Mouse (Mus musculus) bone marrow macrophage, adult 2 months (primary cell): ENCODE data around the gene Rffl. TPM values are rescaled to one million over a fixed set of nuclear protein-coding genes. Genes with fewer than 3 reads are reported as not detected.
"Not testable (repeated sequence)": the region's sequence is repeated elsewhere in the genome, so short reads cannot be mapped to it uniquely, and the experiment has no call there.

Source experiments
- H3K27ac ChIP-seq: 2 replicates; pipeline ENCODE4 v1.5.1; 2012; ENCODE audit warnings: low read depth, low read length; ENCODE audit not compliant: insufficient read depth
- H3K4me1 ChIP-seq: 2 replicates; pipeline ENCODE4 v1.6.1; 2012; ENCODE audit warnings: low read length; ENCODE audit not compliant: control insufficient read depth, insufficient read depth
- H3K4me3 ChIP-seq: 2 replicates; pipeline ENCODE4 v1.5.1; 2012; ENCODE audit warnings: mild to moderate bottlenecking, low read length, moderate library complexity; ENCODE audit not compliant: insufficient read depth
- CTCF ChIP-seq: IDR thresholded peaks from 2 replicates; pipeline ENCODE4 v1.5.1; 2012; ENCODE audit warnings: low read depth, mild to moderate bottlenecking, low read length, moderate library complexity
- POLR2A ChIP-seq: IDR thresholded peaks from 2 replicates; pipeline ENCODE4 v1.6.1; 2012; ENCODE audit warnings: mild to moderate bottlenecking, low read depth, low read length, borderline replicate concordance
- polyA plus RNA-seq: library from polyadenylated mRNA; stranded (reverse); fragments of >200 nt; gene quantifications from 2 replicates; pipeline ENCODE4 v1.2.4, GENCODE M21; 2012; ENCODE audit not compliant: missing spikeins, insufficient read depth, insufficient read length

Gene Rffl
- polyA plus RNA-seq, 1 experiment: 12.7 TPM

DNA sequence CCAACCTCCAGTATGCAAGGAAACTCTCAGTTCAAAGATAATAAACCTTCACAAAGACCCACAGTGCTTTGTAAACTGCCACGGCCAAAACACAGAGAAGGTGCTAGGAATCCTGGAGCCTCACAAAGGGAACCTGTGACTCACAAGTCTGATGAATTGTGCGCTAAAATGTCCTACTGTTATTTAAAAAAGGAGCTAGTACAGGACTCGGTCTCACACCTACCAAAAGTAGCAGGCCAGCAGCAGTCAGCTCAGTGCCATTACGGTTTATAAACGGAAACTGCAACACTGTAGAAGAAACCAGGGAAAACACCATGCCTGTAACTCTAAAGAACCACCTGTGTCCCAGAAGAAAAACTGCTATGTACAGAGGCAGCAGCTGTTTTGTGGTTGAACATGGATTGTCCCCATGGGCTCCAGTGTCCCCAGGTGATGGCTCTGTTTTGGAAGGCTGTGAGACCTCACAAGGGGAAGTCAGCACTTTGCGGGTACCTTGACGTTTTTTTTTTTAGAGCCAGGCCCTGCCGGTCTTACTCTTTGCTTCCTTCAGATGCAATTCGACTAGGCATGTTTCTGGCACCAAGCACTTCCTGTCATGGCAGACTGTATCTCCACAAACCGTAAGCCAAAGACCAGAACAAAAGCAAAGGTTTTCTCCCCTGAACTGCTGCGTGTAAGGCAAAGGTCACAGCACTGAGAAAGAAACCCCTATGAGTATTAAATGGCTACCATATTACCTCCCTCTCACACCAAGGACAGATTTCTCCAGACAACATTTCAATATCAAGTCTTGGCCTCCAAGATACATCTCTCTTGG is 35.2 kb downstream of the Rffl start:
- Histone ChIP-seq H3K4me3 (no peak overlapping the region), H3K4me1 (peaks cover 32% of the 10 kb centered on the region), H3K27ac (no peak overlapping the region)
- TF ChIP-seq CTCF (no peak), POLR2A (no peak)

DNA sequence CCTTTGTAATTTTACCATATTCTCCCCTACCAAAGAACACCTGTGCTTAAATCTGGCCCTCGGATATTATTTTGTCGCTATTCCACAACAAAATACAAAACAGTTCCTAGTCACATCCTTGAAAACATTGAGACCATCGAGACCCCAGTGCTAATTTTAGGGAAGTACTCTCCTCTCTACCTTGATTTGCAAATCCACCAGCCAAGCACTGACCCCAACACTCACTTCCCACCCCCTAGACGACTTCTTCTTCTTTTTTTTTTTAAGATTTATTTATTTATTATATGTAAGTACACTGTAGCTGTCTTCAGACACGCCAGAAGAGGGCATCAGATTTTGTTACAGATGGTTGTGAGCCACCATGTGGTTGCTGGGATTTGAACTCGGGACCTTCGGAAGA is 36.7 kb downstream of the Rffl start:
- H3K4me1 ChIP-seq: peaks cover 21% of the 10 kb centered on the region
- not testable (repeated sequence) for H3K27ac ChIP-seq, H3K4me3 ChIP-seq

DNA sequence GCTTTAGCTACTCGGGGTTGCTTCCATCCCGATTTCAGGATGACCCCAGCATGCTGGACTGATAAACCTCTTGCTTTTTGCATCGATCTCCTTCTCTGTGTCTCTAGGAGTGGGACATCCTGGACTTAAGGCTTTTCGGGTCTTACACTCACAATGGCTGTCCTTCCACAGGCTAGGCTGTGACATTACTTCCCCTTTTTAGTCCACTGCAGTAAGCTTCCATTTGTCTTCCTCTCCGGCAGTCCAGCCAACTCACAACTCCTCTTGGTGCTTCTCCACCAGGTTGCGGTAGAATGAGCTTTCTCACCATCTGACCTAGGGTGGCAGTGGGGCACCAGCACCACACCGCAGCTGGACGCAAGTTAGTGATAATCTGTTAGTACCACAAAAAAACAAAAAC is 37.1 kb downstream of the Rffl start:
- peaks cover 21% of the 10 kb centered on the region for H3K4me1 ChIP-seq
- no peak for TF ChIP-seq POLR2A
- no peak for TF ChIP-seq CTCF
- no peak overlapping the region for H3K27ac ChIP-seq
- no peak overlapping the region for H3K4me3 ChIP-seq

DNA sequence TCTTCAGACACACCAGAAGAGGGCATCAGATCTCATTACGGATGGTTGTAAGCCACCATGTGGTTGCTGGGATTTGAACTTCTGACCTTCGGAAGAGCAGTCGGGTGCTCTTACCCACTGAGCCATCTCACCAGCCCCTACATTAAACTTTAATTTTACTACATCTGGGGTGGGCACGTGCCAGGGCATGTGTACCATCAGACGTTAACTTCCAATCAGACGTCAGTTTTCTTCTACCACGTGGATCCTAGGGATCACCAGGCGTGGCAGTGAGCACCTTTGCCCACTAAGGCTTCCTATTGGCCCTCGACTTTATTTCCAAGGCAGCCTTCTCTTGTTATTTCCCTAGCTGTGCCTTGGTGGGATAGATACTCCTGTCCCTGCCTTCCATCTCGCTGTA is 38.6 kb downstream of the Rffl start:
- not testable (repeated sequence) for H3K27ac ChIP-seq, H3K4me3 ChIP-seq
- H3K4me1 ChIP-seq: peaks cover 15% of the 10 kb centered on the region

DNA sequence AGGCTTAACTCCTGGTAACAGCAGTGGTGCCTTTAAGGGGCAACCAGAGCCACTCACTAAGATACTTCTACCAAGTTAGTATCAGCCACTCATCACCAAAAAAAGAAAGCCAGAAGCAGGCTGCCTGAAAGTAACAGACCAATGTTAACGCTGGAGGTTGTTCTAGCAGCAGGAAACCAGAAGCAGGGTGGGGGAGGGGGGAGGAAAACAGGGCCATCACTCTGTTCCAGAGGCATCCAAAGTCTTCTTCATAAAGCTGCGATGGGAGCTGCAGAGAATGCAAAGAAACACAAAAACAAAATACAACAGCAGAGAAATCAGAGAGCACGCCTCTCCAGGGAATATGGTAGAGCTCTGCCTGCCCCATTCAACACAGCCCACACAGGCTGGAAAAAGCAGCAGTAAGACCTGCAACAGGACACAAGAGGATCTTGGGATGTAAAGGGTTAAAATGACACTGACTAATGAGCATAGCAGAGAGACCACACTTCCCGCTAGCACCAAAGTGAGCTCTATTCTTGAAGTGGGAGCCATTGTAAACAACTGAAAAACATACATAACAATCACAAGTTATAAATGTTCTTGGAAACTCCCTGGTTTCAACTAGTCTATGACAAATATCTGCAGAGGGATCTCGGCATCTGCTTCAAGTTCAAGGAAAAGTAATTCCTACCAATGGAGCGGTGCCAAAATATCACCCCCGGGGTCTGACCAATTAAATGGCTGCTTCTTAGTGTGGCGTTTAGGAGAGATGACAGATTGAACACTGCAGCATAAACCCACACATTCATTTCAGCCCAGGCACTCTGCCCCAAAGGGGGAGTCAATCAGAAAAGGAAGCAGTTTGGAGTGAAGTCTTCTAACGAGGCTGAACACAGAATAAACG is 39.8 kb downstream of the Rffl start:
- TF ChIP-seq CTCF: no peak
- TF ChIP-seq POLR2A: no peak
- Histone ChIP-seq H3K4me3 (no peak overlapping the region), H3K27ac (no peak overlapping the region), H3K4me1 (peaks cover 20% of the 10 kb centered on the region)

DNA sequence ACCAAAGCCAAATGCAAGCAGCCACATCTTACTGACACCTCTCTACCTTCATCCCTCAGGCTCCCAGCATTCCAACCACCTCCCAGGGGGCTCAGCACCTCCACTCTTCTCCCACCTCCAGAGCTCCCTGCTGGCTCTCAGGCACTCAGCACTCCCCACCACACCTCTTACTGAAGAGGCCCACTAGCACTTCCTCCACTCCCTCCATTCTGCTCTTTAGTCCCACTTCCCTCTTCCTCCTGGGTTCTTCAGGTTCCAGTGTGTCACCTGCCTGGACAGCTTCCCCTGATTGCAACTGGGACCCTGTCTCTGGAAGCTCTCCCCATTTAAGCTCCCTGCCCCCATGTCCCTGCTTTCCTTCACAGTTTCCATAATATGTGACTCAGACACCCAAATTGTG is 44.2 kb downstream of the Rffl start:
- Histone ChIP-seq H3K27ac (no peak overlapping the region), H3K4me3 (no peak overlapping the region), H3K4me1 (peaks cover 11% of the 10 kb centered on the region)
- TF ChIP-seq CTCF (no peak), POLR2A (no peak)

DNA sequence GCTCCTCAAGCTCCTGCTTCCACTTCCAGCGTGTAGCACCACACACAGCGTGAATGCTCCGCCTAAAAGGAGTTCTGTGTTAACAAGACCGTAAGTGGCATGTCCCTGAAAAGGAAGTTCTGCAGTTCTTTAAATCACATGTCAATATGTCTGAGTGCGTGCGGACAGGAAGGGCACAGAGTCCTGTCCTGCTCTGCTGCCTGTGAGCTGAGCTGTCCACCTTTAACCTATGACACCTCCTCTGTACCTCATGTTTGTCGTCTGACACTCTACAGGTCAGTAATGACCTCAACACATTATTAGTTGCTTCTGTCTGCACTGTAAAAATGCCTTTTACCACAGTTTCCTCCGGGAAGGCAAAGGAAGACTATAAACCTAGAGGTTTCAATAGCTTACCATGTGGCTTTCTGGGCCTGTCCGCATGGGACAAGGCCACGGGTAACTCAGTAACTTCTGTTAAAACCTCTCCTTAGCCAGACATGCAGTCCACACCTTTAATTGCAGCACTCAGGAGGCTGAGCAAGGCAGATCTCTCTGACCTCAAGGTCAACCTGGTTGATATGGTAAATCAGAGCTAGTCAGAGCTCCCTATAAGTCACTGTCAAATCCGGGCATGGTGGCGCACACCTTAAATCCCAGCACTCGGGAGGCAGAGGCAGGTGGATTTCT is 50.1 kb downstream of the Rffl start:
- Histone ChIP-seq H3K4me1 (peaks cover 8% of the 10 kb centered on the region), H3K27ac (no peak overlapping the region), H3K4me3 (no peak overlapping the region)
- TF ChIP-seq CTCF: no peak
- TF ChIP-seq POLR2A: no peak

DNA sequence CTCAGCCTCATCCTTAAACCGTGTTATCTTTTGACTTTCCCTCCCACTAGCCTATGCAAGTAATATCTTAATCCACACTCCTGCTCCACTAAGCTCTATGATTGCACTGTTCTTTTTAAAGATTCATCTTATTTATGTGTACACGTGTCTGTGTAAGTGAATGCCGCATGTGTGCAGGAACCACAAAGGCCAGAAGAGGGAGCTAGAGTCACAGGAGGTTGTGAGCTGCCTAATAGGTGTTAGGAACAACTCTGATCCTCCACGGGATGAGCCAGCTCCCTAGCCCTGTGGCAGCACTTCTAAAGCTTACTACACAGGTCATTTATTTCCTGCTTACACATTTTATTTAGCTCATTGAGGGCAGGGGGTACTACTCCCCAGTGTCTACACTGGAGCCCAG is 51.7 kb downstream of the Rffl start:
- H3K4me1 ChIP-seq: peaks cover 8% of the 10 kb centered on the region
- no peak overlapping the region for H3K27ac ChIP-seq
- H3K4me3 ChIP-seq: no peak overlapping the region
- TF ChIP-seq CTCF: peak; percentile 63
- TF ChIP-seq POLR2A: no peak

DNA sequence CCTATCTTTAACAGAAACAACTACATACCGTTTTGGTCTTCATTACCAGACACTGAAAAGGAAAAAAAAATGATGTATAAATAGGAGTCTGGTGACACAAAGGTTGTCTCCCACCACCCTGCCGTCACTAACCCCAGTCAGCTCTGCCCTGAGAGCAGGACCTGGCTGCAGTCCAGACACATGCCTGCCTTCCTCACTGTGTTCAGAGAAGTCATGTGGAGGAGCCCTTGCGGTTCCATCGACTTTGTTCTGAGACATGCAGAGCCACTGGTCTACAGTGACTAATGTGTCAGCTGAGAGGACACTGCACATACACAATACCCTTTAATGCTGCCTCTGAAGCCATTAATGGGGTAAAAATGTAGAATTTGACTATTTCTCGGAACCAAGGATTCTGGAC is 62.5 kb downstream of the Rffl start:
- H3K4me1 ChIP-seq: no peaks in the 10 kb centered on the region
- no peak overlapping the region for H3K4me3 ChIP-seq
- no peak for TF ChIP-seq CTCF
- no peak for TF ChIP-seq POLR2A
- H3K27ac ChIP-seq: no peak overlapping the region

DNA sequence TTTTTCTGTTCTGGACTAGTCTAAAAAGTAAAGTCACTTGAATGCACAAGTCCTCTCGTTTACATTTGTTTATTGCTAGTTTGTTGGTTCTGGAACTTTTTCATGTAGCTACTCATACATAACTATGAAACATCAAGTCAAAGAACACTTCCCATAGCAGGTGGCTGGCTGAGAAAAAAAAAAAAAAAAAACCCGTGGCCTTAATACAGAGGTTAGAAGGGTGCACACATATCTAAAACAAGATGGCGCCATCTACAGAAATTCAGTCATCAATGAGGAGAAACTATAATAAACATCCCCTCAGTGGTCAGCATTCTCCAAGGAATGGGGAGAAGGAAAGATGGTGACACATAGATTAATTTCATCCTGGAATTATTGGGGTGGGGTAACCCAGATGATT is 63.6 kb downstream of the Rffl start:
- H3K4me1 ChIP-seq: no peaks in the 10 kb centered on the region
- no peak overlapping the region for H3K4me3 ChIP-seq
- TF ChIP-seq CTCF (no peak), POLR2A (no peak)
- no peak overlapping the region for H3K27ac ChIP-seq
